Mouse (Mus musculus): ENCODE results near the gene Dus2.
A peak's percentile ranks its signal among the peaks of the same experiment; 100 is the strongest.

- TF ChIP-seq CTCF (IDR thresholded peaks at IDR 0.05; ENCODE audit: low read depth), result peak; percentile 21; the same call in 1 of the 2 replicates
- no peak for TF ChIP-seq EP300 (IDR thresholded peaks at IDR 0.05; ENCODE audit: low read depth)
Measured at GRCm38 (mm10) chr8:106010748-106011642, 19.9 kb downstream of the Dus2 start.

Data from liver, embryonic 14.5 days (tissue).